Mouse (Mus musculus) cerebellum, adult 2 months (tissue): ENCODE results near the gene Phgdh.

Experiments
- CTCF ChIP-seq: fragments of 200-500 bp; IDR thresholded peaks from 2 replicates; pipeline ENCODE4 v1.5.1; 2011; ENCODE audit warnings: low read depth, mild to moderate bottlenecking, control low read depth, low read length, moderate library complexity, borderline replicate concordance; ENCODE audit not compliant: insufficient read depth
- POLR2A ChIP-seq: fragments of 200-500 bp; IDR thresholded peaks from 2 replicates; pipeline ENCODE4 v1.6.1; 2011; ENCODE audit warnings: low read length, control low read depth, borderline replicate concordance; ENCODE audit not compliant: insufficient read depth

DNA sequence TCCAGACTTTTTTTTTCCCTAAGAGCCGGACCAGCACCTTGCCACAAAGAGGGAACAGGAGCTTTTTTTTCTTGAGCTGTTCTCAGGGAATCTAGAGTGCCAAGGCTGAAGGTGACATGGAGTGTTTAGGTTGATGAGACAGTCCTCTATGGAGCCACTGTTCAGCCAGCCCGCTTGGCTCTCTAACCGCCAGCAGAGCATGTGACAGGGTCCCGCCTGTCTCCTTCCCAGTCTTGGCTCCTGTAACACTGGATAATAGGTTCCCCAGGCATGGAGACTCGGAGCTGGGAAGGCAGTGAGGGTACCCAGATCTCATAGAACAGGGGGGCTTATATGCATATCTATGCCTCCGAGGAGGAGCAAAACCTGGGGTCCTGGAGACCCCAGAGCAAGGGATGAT is 31.2 kb downstream of the Phgdh start:
- TF ChIP-seq CTCF (no peak), POLR2A (no peak)
